Mouse (Mus musculus): ENCODE measurements around the gene Trh.
A peak's percentile ranks its signal among the peaks of the same experiment; 100 is the strongest.

Trh gene

GRCm38 (mm10) chr6:92222021-92222420 lies 22.4 kb downstream of the Trh start:
- DNase-seq (ENCODE audit: low spot score), result no peak

GRCm38 (mm10) chr6:92221604-92222003 lies 22.8 kb downstream of the Trh start:
- DNase-seq (ENCODE audit: low spot score), result no peak

- no peak for DNase-seq (ENCODE audit: low spot score)
Observed at GRCm38 (mm10) chr6:92219445-92219844, 25.0 kb downstream of the Trh start.

GRCm38 (mm10) chr6:92214773-92215449 lies 29.5 kb downstream of the Trh start, which contains the start of gene Rbsn:
Rbsn (minus strand) TSS chr6:92214925.
- DNase-seq (ENCODE audit: low spot score), result peak; percentile 59

- DNase-seq (ENCODE audit: low spot score), result no peak
Observed at GRCm38 (mm10) chr6:92214055-92214772, 30.2 kb downstream of the Trh start.

GRCm38 (mm10) chr6:92199414-92199813 lies 45.0 kb downstream of the Trh start:
- no peak for DNase-seq (ENCODE audit: low spot score)

Measured in layer of hippocampus, adult 9-10 months (tissue).